Comparison of ENCODE assay signal across 8 mouse cellular contexts in the genomic region with DNA sequence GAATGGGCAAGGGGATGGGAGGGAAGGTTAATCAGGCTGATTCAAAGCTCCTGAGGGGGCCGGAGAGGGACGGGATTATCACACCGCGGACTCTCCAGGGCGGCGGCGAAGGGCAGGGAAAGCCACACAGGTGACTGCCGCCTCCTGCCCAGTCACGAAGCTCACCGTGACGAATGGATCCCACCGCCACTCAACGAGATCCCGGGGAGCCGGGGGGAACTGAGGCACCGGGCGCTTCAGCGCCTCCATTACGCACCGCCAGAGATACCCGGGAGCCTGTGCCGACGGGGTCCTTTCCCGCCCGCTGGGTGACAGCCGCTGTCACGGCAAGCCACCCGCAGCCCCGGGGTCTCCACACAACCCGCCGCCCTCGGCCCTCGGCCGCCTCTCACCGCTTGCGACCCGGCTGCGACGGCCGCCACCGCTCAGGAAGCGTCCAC. TPM values are rescaled to one million over a fixed set of nuclear protein-coding genes. Genes with fewer than 3 reads are reported as not detected.
DNase-seq lines count a peak whose midpoint lies in the region; ATAC-seq and TF ChIP-seq lines count a peak whose summit lies in the region.

No protein-coding gene starts in this region.

- H3K9ac ChIP-seq in kidney, embryonic 15.5 days: peak overlapping the region; percentile 85
- peak overlapping the region; percentile 95 for H3K9ac ChIP-seq in hindbrain, postnatal 0 days (replicated peaks; ENCODE audit: low read length)
- peak overlapping the region; percentile 83 for H3K9ac ChIP-seq in midbrain, embryonic 11.5 days (ENCODE audit: low read length)

- H3K4me2 ChIP-seq in kidney, embryonic 15.5 days: peak overlapping the region; percentile 66
- peak overlapping the region; percentile 58 for H3K4me2 ChIP-seq in hindbrain, postnatal 0 days (ENCODE audit: low read depth, low read length)
- H3K4me2 ChIP-seq in midbrain, embryonic 11.5 days: peak overlapping the region; percentile 78

- WGBS in kidney, embryonic 15.5 days: under 1% methylated on average over 42 of the region's 42 CpGs
- WGBS in hindbrain, postnatal 0 days: 0% methylated on average over 28 of the region's 42 CpGs
- WGBS in midbrain, embryonic 11.5 days: under 1% methylated on average over 40 of the region's 42 CpGs

- H3K27ac ChIP-seq in kidney, embryonic 15.5 days: peak overlapping the region; percentile 94
- peak overlapping the region; percentile 91 for H3K27ac ChIP-seq in hindbrain, postnatal 0 days
- peak overlapping the region; percentile 68 for H3K27ac ChIP-seq in midbrain, embryonic 11.5 days (ENCODE audit: low read depth, low read length)

- no peak for TF ChIP-seq CTCF in G1E (IDR thresholded peaks at IDR 0.05; ENCODE audit: low read depth, low read length)
- no peak for TF ChIP-seq CTCF in hindbrain, postnatal 0 days (IDR thresholded peaks at IDR 0.05; ENCODE audit: low read depth)

- H3K9me3 ChIP-seq in kidney, embryonic 15.5 days (replicated peaks): no peaks in the 10 kb centered on the region
- no peaks in the 10 kb centered on the region for H3K9me3 ChIP-seq in G1E (replicated peaks)
- no peaks in the 10 kb centered on the region for H3K9me3 ChIP-seq in hindbrain, postnatal 0 days (ENCODE audit: low read length)
- H3K9me3 ChIP-seq in midbrain, embryonic 11.5 days (ENCODE audit: control insufficient read depth, low read length): no peaks in the 10 kb centered on the region

- peak; percentile 58 for ATAC-seq in kidney, embryonic 15.5 days (replicated peaks; ENCODE audit: low FRiP score)
- no peak for ATAC-seq in G1E (ENCODE audit: extremely low read depth, insufficient number of reproducible peaks, low FRiP score, poor library complexity, severe bottlenecking)
- peak; percentile 66 for ATAC-seq in hindbrain, postnatal 0 days
- ATAC-seq in midbrain, embryonic 11.5 days (ENCODE audit: low FRiP score): no peak; the same call in 1 of the 2 replicates

- no peak for DNase-seq in kidney, adult 11 months
- DNase-seq in G1E (ENCODE audit: low spot score): peak; percentile 30
- DNase-seq in embryo, embryonic 11.5 days (ENCODE audit: low read depth, low spot score): peak; percentile 26
- peak; percentile 55 for DNase-seq in hindbrain, postnatal 0 days (ENCODE audit: low spot score)
- no peak for DNase-seq in midbrain, embryonic 11.5 days (ENCODE audit: low spot score, missing footprints)
- DNase-seq in gastrocnemius, adult 18-20 months (ENCODE audit: low spot score): no peak
- DNase-seq in spleen, adult 18-20 months: no peak

- H3K4me3 ChIP-seq in kidney, embryonic 15.5 days (replicated peaks): peak overlapping the region; percentile 83
- peak overlapping the region; percentile 96 for H3K4me3 ChIP-seq in G1E (ENCODE audit: low read depth, low read length)
- peak overlapping the region; percentile 72 for H3K4me3 ChIP-seq in hindbrain, postnatal 0 days (ENCODE audit: low read length)
- H3K4me3 ChIP-seq in midbrain, embryonic 11.5 days (ENCODE audit: low read depth, low read length): peak overlapping the region; percentile 90

- no peaks in the 10 kb centered on the region for H3K27me3 ChIP-seq in kidney, embryonic 15.5 days
- H3K27me3 ChIP-seq in G1E (ENCODE audit: insufficient read depth, low read length): no peaks in the 10 kb centered on the region
- H3K27me3 ChIP-seq in hindbrain, postnatal 0 days (ENCODE audit: insufficient read depth, low read length): no peaks in the 10 kb centered on the region
- no peaks in the 10 kb centered on the region for H3K27me3 ChIP-seq in midbrain, embryonic 11.5 days (ENCODE audit: control insufficient read depth, insufficient read depth, low read length)

- peaks cover 19% of the 10 kb centered on the region for H3K4me1 ChIP-seq in kidney, embryonic 15.5 days
- H3K4me1 ChIP-seq in G1E (ENCODE audit: insufficient read depth, low read depth, low read length): peaks cover 43% of the 10 kb centered on the region
- 0 out of 2 replicates have a peak, but pooled peaks cover 6% of the 10 kb centered on the region for H3K4me1 ChIP-seq in hindbrain, postnatal 0 days (ENCODE audit: insufficient read depth, low read length)
- peaks cover 7% of the 10 kb centered on the region for H3K4me1 ChIP-seq in midbrain, embryonic 11.5 days (ENCODE audit: control insufficient read depth, insufficient read depth, low read length)

- peaks cover 18% of the 10 kb centered on the region for H3K36me3 ChIP-seq in kidney, embryonic 15.5 days
- peaks cover 47% of the 10 kb centered on the region for H3K36me3 ChIP-seq in G1E (replicated peaks)
- H3K36me3 ChIP-seq in hindbrain, postnatal 0 days (ENCODE audit: insufficient read depth, low read length): peaks cover 8% of the 10 kb centered on the region; the same call in 1 of the 2 replicates
- no peaks in the 10 kb centered on the region for H3K36me3 ChIP-seq in midbrain, embryonic 11.5 days (ENCODE audit: control insufficient read depth, insufficient read depth, low read length)

RNA-seq across cellular contexts. Expression of a gene that starts 0.5 kb away (rescaled TPM):
- polyA plus RNA-seq in kidney, embryonic 15.5 days (2015; fragmentation: Nextera tagmentation; extraction: Ambion mirVana): 13.0 and 14.4 TPM in 2 replicates
- total RNA-seq in G1E (2014; fragmentation: Nextera tagmentation): 109 and 118 TPM in 2 replicates
- 32.8 and 37.7 TPM in 2 replicates for total RNA-seq in G1E (2017)
- 59.5 and 64.8 TPM in 2 replicates for polyA plus RNA-seq in G1E (2012)
- total RNA-seq in hindbrain, postnatal 0 days (2014; rRNA removed): 47.9 and 58.1 TPM in 2 replicates
- polyA plus RNA-seq in hindbrain, postnatal 0 days (2015; fragmentation: Nextera tagmentation; extraction: Ambion mirVana): 42.4 and 50.5 TPM in 2 replicates
- 23.3 and 27.0 TPM in 2 replicates for polyA plus RNA-seq in midbrain, embryonic 11.5 days (2014; fragmentation: Nextera tagmentation; extraction: Ambion mirVana)
- 10 to 100 TPM in 1 of 2 experiments, 1 to 10 TPM in 1; 7.7 to 14.0 TPM for total RNA-seq in gastrocnemius, adult 18-20 months (2021)

RNA-seq across cellular contexts. Expression of a gene that starts 33.7 kb away (rescaled TPM):
- polyA plus RNA-seq in kidney, embryonic 15.5 days (2015; fragmentation: Nextera tagmentation; extraction: Ambion mirVana): 52.8 and 55.7 TPM in 2 replicates
- 222 and 254 TPM in 2 replicates for total RNA-seq in G1E (2014; fragmentation: Nextera tagmentation)
- total RNA-seq in G1E (2017): 99.4 and 116 TPM in 2 replicates
- polyA plus RNA-seq in G1E (2012): 45.6 and 45.9 TPM in 2 replicates
- 39.7 and 45.3 TPM in 2 replicates for total RNA-seq in hindbrain, postnatal 0 days (2014; rRNA removed)
- 22.8 and 27.2 TPM in 2 replicates for polyA plus RNA-seq in hindbrain, postnatal 0 days (2015; fragmentation: Nextera tagmentation; extraction: Ambion mirVana)
- polyA plus RNA-seq in midbrain, embryonic 11.5 days (2014; fragmentation: Nextera tagmentation; extraction: Ambion mirVana): 86.4 and 97.2 TPM in 2 replicates
- 1 to 10 TPM; 8.1 to 9.0 TPM for total RNA-seq in gastrocnemius, adult 18-20 months (2021)

Comparison
In these comparisons a context has a peak if more than half of its experiments do, and no peak if none do; other contexts are left out.
1. ATAC-seq: peak in kidney, embryonic 15.5 days (single experiment) and hindbrain, postnatal 0 days (single experiment); none in G1E (single experiment) and midbrain, embryonic 11.5 days (single experiment).
2. DNase-seq: peak in G1E (single experiment), embryo, embryonic 11.5 days (single experiment) and hindbrain, postnatal 0 days (single experiment); none in kidney, adult 11 months (single experiment), midbrain, embryonic 11.5 days (single experiment), gastrocnemius, adult 18-20 months (single experiment) and spleen, adult 18-20 months (0 of 2).
3. Peak in every context shown above with its lines, with median percentiles within 50 percentile points of each other: H3K27ac ChIP-seq, H3K4me2 ChIP-seq, H3K4me3 ChIP-seq and H3K9ac ChIP-seq.